Mouse (Mus musculus): Measurements from ENCODE around the gene Esr2. TPM values are rescaled to one million over a fixed set of nuclear protein-coding genes. Genes with fewer than 3 reads are reported as not detected.
"Not testable (repeated sequence)": the region's sequence is repeated elsewhere in the genome, so short reads cannot be mapped to it uniquely, and the experiment has no call there.

The Esr2 gene
- 0.07 and 0.10 TPM in 2 replicates for polyA plus RNA-seq (2012; rRNA removed)

GRCm38 (mm10) chr12:76177000-76177863 is at the start of gene Esr2:
Gene Esr2 (minus strand): TSS chr12:76177259.
- H3K27ac ChIP-seq (ENCODE audit: insufficient read depth, low read length) = no peak within 1 kb of the TSS
- peak; percentile 23 to 44 for DNase-seq
- TF ChIP-seq CTCF (IDR thresholded peaks at IDR 0.05; ENCODE audit: borderline replicate concordance, insufficient read depth, low read depth, low read length) = no peak
- no peak for TF ChIP-seq POLR2A (IDR thresholded peaks at IDR 0.05; ENCODE audit: borderline replicate concordance, insufficient read depth, low read length)
- peak within 1 kb of the TSS; percentile 40 for H3K4me3 ChIP-seq (replicated peaks; ENCODE audit: insufficient read depth, low read depth, low read length)
- no peaks in the 10 kb centered on the region for H3K4me1 ChIP-seq (ENCODE audit: control insufficient read depth, insufficient read depth, low read length)
- H3K27me3 ChIP-seq (ENCODE audit: control insufficient read depth, insufficient read depth, low read length) = no peaks in the 10 kb centered on the region
- WGBS = under 1% methylated on average over 39 of the region's 39 CpGs

GRCm38 (mm10) chr12:76222104-76222503 is 45.0 kb upstream of the Esr2 start:
- not testable (repeated sequence) for DNase-seq; H3K4me1 ChIP-seq (ENCODE audit: control insufficient read depth, insufficient read depth, low read length)

GRCm38 (mm10) chr12:76216716-76217115 is 39.7 kb upstream of the Esr2 start:
- no peaks in the 10 kb centered on the region for H3K4me1 ChIP-seq (ENCODE audit: control insufficient read depth, insufficient read depth, low read length)
- H3K27me3 ChIP-seq (ENCODE audit: control insufficient read depth, insufficient read depth, low read length) = no peaks in the 10 kb centered on the region
- 66% methylated on average over 11 of the region's 11 CpGs for WGBS
- no peak overlapping the region for H3K27ac ChIP-seq (ENCODE audit: insufficient read depth, low read length)
- TF ChIP-seq POLR2A (IDR thresholded peaks at IDR 0.05; ENCODE audit: borderline replicate concordance, insufficient read depth, low read length) = no peak
- no peak for TF ChIP-seq CTCF (IDR thresholded peaks at IDR 0.05; ENCODE audit: borderline replicate concordance, insufficient read depth, low read depth, low read length)
- no peak overlapping the region for H3K4me3 ChIP-seq (replicated peaks; ENCODE audit: insufficient read depth, low read depth, low read length)
- DNase-seq = no peak

More at GRCm38 (mm10) chr12:76222104-76222503, 45.0 kb upstream of the Esr2 start:
- H3K27ac ChIP-seq (ENCODE audit: insufficient read depth, low read length); H3K4me3 ChIP-seq (replicated peaks; ENCODE audit: insufficient read depth, low read depth, low read length); H3K27me3 ChIP-seq (ENCODE audit: control insufficient read depth, insufficient read depth, low read length): not testable (repeated sequence)
- WGBS = 71% methylated on average over 3 of the region's 8 CpGs

- 42% methylated on average over 5 of the region's 5 CpGs for WGBS
- no peak for DNase-seq
- TF ChIP-seq POLR2A (IDR thresholded peaks at IDR 0.05; ENCODE audit: borderline replicate concordance, insufficient read depth, low read length) = no peak
- TF ChIP-seq CTCF (IDR thresholded peaks at IDR 0.05; ENCODE audit: borderline replicate concordance, insufficient read depth, low read depth, low read length) = no peak
- Histone ChIP-seq H3K27ac (ENCODE audit: insufficient read depth, low read length) (no peak overlapping the region), H3K4me3 (replicated peaks; ENCODE audit: insufficient read depth, low read depth, low read length) (no peak overlapping the region), H3K27me3 (ENCODE audit: control insufficient read depth, insufficient read depth, low read length) (no peaks in the 10 kb centered on the region), H3K4me1 (ENCODE audit: control insufficient read depth, insufficient read depth, low read length) (no peaks in the 10 kb centered on the region)
Observed at GRCm38 (mm10) chr12:76215121-76215520, 38.1 kb upstream of the Esr2 start.

- no peaks in the 10 kb centered on the region for H3K27me3 ChIP-seq (ENCODE audit: control insufficient read depth, insufficient read depth, low read length)
- no peak overlapping the region for H3K27ac ChIP-seq (ENCODE audit: insufficient read depth, low read length)
- no peak for DNase-seq
- no peaks in the 10 kb centered on the region for H3K4me1 ChIP-seq (ENCODE audit: control insufficient read depth, insufficient read depth, low read length)
- H3K4me3 ChIP-seq (replicated peaks; ENCODE audit: insufficient read depth, low read depth, low read length) = no peak overlapping the region
- TF ChIP-seq POLR2A (IDR thresholded peaks at IDR 0.05; ENCODE audit: borderline replicate concordance, insufficient read depth, low read length) (no peak), CTCF (IDR thresholded peaks at IDR 0.05; ENCODE audit: borderline replicate concordance, insufficient read depth, low read depth, low read length) (no peak)
- WGBS = 94% methylated on average over 5 of the region's 5 CpGs
Observed at GRCm38 (mm10) chr12:76209429-76209974, 32.4 kb upstream of the Esr2 start.

GRCm38 (mm10) chr12:76200326-76200725 is 23.3 kb upstream of the Esr2 start:
- Histone ChIP-seq H3K4me3 (replicated peaks; ENCODE audit: insufficient read depth, low read depth, low read length) (no peak overlapping the region), H3K27me3 (ENCODE audit: control insufficient read depth, insufficient read depth, low read length) (no peaks in the 10 kb centered on the region), H3K27ac (ENCODE audit: insufficient read depth, low read length) (no peak overlapping the region), H3K4me1 (ENCODE audit: control insufficient read depth, insufficient read depth, low read length) (0 out of 2 replicates have a peak, but pooled peaks cover 2% of the 10 kb centered on the region)
- WGBS = 80% methylated on average over 4 of the region's 4 CpGs
- no peak for DNase-seq
- TF ChIP-seq CTCF (IDR thresholded peaks at IDR 0.05; ENCODE audit: borderline replicate concordance, insufficient read depth, low read depth, low read length) (no peak), POLR2A (IDR thresholded peaks at IDR 0.05; ENCODE audit: borderline replicate concordance, insufficient read depth, low read length) (no peak)

- no peak for TF ChIP-seq CTCF (IDR thresholded peaks at IDR 0.05; ENCODE audit: borderline replicate concordance, insufficient read depth, low read depth, low read length)
- TF ChIP-seq POLR2A (IDR thresholded peaks at IDR 0.05; ENCODE audit: borderline replicate concordance, insufficient read depth, low read length) = no peak
- Histone ChIP-seq H3K27ac (ENCODE audit: insufficient read depth, low read length) (no peak overlapping the region), H3K27me3 (ENCODE audit: control insufficient read depth, insufficient read depth, low read length) (no peaks in the 10 kb centered on the region), H3K4me3 (replicated peaks; ENCODE audit: insufficient read depth, low read depth, low read length) (no peak overlapping the region), H3K4me1 (ENCODE audit: control insufficient read depth, insufficient read depth, low read length) (0 out of 2 replicates have a peak, but pooled peaks cover 2% of the 10 kb centered on the region)
- 50% methylated on average over 8 of the region's 8 CpGs for WGBS
- peak in 1 of 2 experiments; percentile 14 for DNase-seq
Observed at GRCm38 (mm10) chr12:76197071-76197470, 20.0 kb upstream of the Esr2 start.

- H3K27me3 ChIP-seq (ENCODE audit: control insufficient read depth, insufficient read depth, low read length) = no peaks in the 10 kb centered on the region
- no peak for TF ChIP-seq POLR2A (IDR thresholded peaks at IDR 0.05; ENCODE audit: borderline replicate concordance, insufficient read depth, low read length)
- peak; percentile 61; the same call in 1 of the 2 replicates for TF ChIP-seq CTCF (IDR thresholded peaks at IDR 0.05; ENCODE audit: borderline replicate concordance, insufficient read depth, low read depth, low read length)
- 0 out of 2 replicates have a peak, but pooled peaks cover 2% of the 10 kb centered on the region for H3K4me1 ChIP-seq (ENCODE audit: control insufficient read depth, insufficient read depth, low read length)
- peak; percentile 79 to 85 for DNase-seq
- H3K27ac ChIP-seq (ENCODE audit: insufficient read depth, low read length) = no peak overlapping the region
- no peak overlapping the region for H3K4me3 ChIP-seq (replicated peaks; ENCODE audit: insufficient read depth, low read depth, low read length)
- WGBS = 3% methylated on average over 6 of the region's 6 CpGs
Observed at GRCm38 (mm10) chr12:76196709-76197054, 19.6 kb upstream of the Esr2 start.

All from cerebellum, adult 2 months (tissue).